Mouse (Mus musculus) layer of hippocampus, adult 11-12 months (tissue): ENCODE measurements around the gene Polm.
A peak's percentile ranks its signal among the peaks of the same experiment; 100 is the strongest.

Source experiments
- DNase-seq: peaks from one replicate; pipeline ENCODE4 v3.0.0; 2022; ENCODE audit warnings: low spot score

Polm gene

DNA sequence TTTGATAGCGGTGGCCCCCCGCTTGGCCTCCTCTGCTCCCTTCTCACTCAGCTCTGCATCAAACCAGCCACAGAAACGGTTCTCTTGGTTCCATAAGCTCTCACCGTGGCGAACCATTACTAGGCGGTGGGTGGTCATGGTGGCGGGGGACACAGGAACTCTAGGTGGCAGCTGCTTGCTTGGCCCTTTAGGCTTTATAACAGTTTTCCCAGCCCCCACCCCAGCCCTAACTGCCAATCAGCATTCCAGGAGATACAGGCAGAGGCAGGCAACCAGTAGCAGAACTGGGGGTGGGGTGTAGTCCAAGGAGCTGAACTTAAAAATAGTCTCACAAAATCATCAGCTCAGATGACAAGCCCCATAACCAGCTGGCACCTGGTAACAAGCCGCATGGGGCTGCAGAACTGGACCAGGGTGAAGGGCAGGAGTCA lies 34.2 kb downstream of the Polm start, which contains the start of gene Pgam2:
Gene Pgam2, minus strand, starts transcription at position 183 of the 431 bp plus-strand sequence.
- DNase-seq = no peak

DNA sequence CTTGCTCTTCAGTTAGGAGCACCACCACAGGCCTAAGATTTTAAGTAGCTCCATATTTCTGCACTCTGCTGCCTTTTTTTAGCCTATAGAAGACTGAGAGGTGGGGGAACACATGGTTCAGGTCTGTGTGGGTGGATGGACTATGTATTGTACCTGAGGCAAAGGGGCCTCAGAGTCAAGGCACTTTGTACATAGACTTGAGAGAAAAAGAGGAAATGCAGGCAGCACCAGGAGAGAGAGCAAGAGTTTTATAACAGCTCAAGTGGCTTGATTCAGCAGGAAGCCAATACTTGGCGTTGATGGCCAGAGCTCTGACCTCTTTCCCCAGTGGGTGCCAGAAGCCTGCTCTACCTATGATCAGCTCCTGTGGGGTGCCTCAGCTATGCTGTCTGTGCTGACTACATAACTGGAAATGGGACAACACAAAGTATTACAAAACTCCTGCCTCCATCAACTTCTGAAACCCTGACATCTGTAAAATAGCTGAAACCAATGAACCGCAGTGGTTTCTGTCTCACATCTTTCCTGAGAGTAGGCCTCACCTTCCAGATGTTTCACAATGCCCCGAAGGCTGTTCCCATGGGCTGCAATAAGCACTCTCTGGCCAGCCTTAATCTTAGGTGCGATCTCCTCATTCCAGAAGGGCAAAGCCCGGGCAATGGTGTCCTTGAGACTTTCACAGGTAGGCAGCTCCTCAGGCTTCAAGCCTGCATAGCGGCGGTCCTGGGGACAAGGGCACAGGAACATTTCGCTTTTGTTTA lies 35.2 kb downstream of the Polm start:
- no peak for DNase-seq

GRCm38 (mm10) chr11:5802005-5802404 lies 35.8 kb downstream of the Polm start:
- DNase-seq = no peak

GRCm38 (mm10) chr11:5801511-5801910 lies 36.3 kb downstream of the Polm start:
- no peak for DNase-seq

GRCm38 (mm10) chr11:5799621-5800490 lies 38.0 kb downstream of the Polm start:
- no peak for DNase-seq

GRCm38 (mm10) chr11:5797928-5798327 lies 39.9 kb downstream of the Polm start:
- no peak for DNase-seq

DNA sequence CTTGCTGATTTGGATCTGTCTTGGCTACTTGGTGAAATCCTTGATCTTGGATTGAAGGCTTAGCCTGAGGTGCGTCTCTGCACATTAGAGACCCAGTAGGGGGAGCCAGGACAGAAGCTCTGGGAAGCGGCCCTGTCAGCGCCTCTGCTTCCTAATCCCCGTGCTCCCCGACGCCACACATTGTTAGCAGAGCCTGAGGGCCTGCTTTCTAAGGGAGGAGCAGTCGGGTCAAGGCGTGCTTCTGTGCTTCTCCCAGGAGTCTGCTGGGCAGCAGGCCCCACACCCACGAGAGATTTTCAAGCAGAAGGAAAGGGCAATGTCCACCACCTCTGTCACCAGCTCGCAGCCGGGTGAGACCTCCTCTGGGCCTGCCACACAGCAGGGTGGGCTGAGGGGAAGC lies 40.4 kb downstream of the Polm start:
- DNase-seq = no peak

DNA sequence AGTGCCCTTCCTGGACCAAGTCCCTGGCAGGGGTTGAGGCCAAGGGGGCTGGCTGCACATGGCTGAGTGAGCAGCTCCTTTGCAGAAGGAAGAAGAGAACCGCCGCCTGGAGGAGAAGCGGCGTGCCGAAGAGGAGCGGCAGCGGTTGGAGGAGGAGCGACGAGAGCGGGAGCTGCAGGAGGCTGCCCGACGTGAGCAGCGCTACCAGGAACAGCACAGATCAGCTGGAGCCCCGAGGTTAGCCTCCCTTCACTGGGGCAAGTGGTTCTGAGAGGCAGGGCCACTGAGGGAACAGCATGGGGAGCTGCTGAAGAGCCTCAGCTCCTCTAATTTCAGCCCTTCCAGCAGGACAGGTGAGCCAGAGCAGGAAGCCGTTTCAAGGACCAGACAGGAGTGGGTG lies 40.9 kb downstream of the Polm start:
- DNase-seq = no peak

- DNase-seq = peak; percentile 76
Measured at GRCm38 (mm10) chr11:5795706-5796105, 42.1 kb downstream of the Polm start.

GRCm38 (mm10) chr11:5795290-5795689 lies 42.5 kb downstream of the Polm start:
- DNase-seq = no peak

DNA sequence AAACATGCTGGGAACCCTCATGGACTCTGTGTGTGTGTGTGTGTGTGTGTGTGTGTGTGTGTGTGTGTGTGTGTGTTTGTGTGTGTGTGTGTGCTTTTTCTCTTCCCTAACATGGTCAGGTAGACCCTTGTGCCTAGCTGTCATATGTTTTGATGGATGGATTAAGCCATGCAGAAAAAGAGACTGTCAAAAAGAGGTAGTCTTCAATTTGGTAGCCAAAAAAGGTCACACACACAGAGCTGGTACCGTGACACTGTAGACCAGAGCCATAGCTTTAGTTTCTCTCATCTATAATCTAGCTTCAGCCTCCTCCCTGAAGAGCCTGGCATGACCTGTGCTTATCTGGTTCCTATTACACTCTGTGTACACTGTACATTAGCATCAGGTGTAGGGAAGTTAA lies 47.4 kb downstream of the Polm start:
- no peak for DNase-seq

- DNase-seq = no peak
Measured at GRCm38 (mm10) chr11:5789754-5790333, 48.0 kb downstream of the Polm start.

DNA sequence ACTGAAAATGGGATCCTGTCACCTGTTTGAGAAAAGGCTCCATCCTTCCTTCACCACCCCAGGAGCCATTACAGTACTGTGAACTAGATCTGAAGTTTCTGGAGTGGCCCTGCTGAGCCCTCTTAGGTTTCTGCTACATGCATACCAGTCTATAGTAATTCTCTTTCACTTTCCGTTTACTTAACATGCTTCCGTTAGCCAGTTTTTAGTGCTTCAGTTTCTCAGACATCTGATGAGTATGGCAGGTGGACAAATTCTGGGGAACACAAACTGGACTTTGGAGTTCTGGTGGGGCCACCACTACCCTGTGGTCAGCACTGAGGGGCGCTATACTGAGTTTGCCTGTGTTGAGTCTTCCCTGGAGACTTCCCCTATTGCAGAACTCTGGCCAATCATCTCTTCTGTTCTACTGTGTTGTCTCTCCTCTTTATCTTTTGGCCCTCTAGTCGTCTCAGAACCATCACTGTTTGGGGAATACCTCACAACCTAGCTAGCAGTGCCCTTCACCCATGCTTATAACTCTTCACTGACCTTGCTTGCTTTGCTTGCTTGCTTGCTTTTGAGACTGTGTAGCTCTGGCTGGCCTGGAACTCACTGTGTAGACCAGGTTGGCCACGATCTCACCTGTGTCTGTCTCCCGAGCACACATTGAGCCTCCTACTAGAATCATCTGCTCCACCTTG lies 48.6 kb downstream of the Polm start:
- DNase-seq = no peak

DNA sequence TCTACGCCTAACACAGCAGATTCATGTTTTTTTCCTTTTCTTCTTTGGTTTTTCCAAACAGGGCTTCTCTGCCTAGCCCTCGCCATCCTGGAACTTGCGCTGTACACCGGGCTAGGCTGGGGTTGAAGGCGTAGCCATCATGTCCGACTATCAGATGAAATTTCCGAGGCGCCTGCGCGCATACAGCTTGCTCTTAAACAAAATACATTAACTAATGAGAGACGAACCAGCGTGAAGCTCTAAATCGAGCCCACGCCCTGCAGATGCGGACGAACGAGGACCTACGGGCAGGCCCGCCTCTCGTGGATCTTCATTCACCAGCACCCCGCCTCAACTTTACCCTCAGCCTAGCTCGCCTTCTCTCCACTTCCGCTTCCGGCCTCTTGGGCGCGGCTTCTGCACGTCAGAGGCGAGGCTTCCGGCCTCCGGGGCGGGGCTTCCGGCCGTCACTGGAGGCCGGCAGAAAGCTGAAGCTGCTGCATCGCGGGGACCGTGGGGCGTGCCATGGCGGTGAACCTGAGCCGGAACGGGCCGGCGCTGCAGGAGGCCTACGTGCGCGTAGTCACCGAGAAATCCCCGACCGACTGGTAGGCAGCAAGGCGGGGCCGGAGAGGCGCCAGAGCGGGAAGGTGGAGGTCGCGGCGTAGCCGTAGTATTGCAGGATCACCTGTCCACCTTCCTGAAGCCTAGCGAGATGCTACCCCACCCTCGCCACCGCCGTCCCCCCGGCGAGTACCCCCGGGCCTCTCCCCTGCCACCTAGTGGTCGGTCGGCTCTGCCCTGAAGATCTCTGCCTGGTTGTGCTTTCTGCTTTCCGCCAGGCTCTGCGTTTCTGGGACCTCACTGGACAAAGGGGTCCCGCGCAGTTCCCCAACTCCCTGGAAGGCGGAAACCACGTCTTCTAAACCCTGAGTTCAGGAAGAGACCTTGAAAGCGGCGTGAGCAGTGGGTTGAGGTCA lies 49.5 kb downstream of the Polm start, which contains the start of gene Dbnl:
Gene Dbnl, plus strand, starts transcription at position 433 of the 959 bp plus-strand sequence.
- DNase-seq = peak; percentile 94

- no peak for DNase-seq
Measured at GRCm38 (mm10) chr11:5787671-5788055, 50.2 kb downstream of the Polm start.

- no peak for DNase-seq
Measured at GRCm38 (mm10) chr11:5785732-5786131, 52.1 kb downstream of the Polm start.

GRCm38 (mm10) chr11:5782199-5782944 lies 55.4 kb downstream of the Polm start:
- DNase-seq = no peak

DNA sequence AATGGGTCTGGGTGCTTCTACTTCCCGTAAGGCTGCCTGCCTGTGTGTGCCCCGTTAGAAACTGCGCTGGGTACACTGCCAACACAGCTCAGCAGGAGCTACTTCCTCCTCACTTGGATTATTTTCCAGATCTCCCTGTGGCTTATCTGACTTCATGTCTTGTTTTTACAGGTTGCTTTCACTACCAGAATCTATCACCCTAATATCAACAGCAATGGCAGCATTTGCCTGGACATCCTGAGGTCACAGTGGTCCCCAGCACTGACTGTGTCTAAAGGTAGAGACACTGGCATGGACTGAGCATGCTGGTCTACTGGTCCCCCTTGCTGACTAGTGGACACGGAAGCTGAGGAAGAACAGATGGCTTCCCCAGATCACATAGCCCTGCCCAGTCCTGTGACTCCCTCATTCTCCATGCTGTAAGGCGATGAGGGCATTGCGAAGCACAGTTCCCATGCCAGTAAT lies 57.7 kb downstream of the Polm start:
- no peak for DNase-seq

- DNase-seq = no peak
Measured at GRCm38 (mm10) chr11:5778481-5778880, 59.3 kb downstream of the Polm start.
